Mouse (Mus musculus): ENCODE results near the gene Map4k3.
"Not testable (repeated sequence)": the region's sequence is repeated elsewhere in the genome, so short reads cannot be mapped to it uniquely, and the experiment has no call there.

The Map4k3 gene

GRCm38 (mm10) chr17:80728062-80728858, at the start of gene Map4k3:
TSS of gene Map4k3 (minus strand) at chr17:80728485.
- DNase-seq (ENCODE audit: low read depth, low spot score): peak; percentile 64

- DNase-seq (ENCODE audit: low read depth, low spot score): peak; percentile 84
These were observed 49.3 kb upstream of the Map4k3 start for GRCm38 (mm10) chr17:80777581-80777980.

- no peak for DNase-seq (ENCODE audit: low read depth, low spot score)
These were observed 47.0 kb upstream of the Map4k3 start for GRCm38 (mm10) chr17:80775178-80775788.

- DNase-seq (ENCODE audit: low read depth, low spot score): peak; percentile 98
These were observed 44.5 kb upstream of the Map4k3 start for GRCm38 (mm10) chr17:80772545-80773453.

GRCm38 (mm10) chr17:80770065-80770464, 41.8 kb upstream of the Map4k3 start:
- DNase-seq (ENCODE audit: low read depth, low spot score): no peak

- DNase-seq (ENCODE audit: low read depth, low spot score): peak; percentile 94
These were observed 36.9 kb upstream of the Map4k3 start for GRCm38 (mm10) chr17:80765204-80765603.

GRCm38 (mm10) chr17:80763065-80763681, 34.9 kb upstream of the Map4k3 start:
- DNase-seq (ENCODE audit: low read depth, low spot score): peak; percentile 37

GRCm38 (mm10) chr17:80762391-80763040, 34.2 kb upstream of the Map4k3 start:
- peak; percentile 74 for DNase-seq (ENCODE audit: low read depth, low spot score)

- peak; percentile 49 for DNase-seq (ENCODE audit: low read depth, low spot score)
These were observed 32.9 kb upstream of the Map4k3 start for GRCm38 (mm10) chr17:80761191-80761590.

GRCm38 (mm10) chr17:80760344-80761145, 32.3 kb upstream of the Map4k3 start:
- DNase-seq (ENCODE audit: low read depth, low spot score): no peak

- peak; percentile 64 for DNase-seq (ENCODE audit: low read depth, low spot score)
These were observed 27.8 kb upstream of the Map4k3 start for GRCm38 (mm10) chr17:80756043-80756442.

- DNase-seq (ENCODE audit: low read depth, low spot score): no peak
These were observed 27.0 kb upstream of the Map4k3 start for GRCm38 (mm10) chr17:80755076-80755871.

- no peak for DNase-seq (ENCODE audit: low read depth, low spot score)
These were observed 26.3 kb upstream of the Map4k3 start for GRCm38 (mm10) chr17:80754589-80754988.

- DNase-seq (ENCODE audit: low read depth, low spot score): peak; percentile 9
These were observed 24.2 kb upstream of the Map4k3 start for GRCm38 (mm10) chr17:80752466-80752865.

- DNase-seq (ENCODE audit: low read depth, low spot score): no peak
These were observed 11.1 kb upstream of the Map4k3 start for GRCm38 (mm10) chr17:80739421-80739820.

GRCm38 (mm10) chr17:80734700-80735099, 6.4 kb upstream of the Map4k3 start:
- no peak for DNase-seq (ENCODE audit: low read depth, low spot score)

GRCm38 (mm10) chr17:80733121-80733800, 5.0 kb upstream of the Map4k3 start:
- no peak for DNase-seq (ENCODE audit: low read depth, low spot score)

- no peak for DNase-seq (ENCODE audit: low read depth, low spot score)
These were observed 4.0 kb upstream of the Map4k3 start for GRCm38 (mm10) chr17:80732256-80732655.

- DNase-seq (ENCODE audit: low read depth, low spot score): not testable (repeated sequence)
These were observed 2.0 kb upstream of the Map4k3 start for GRCm38 (mm10) chr17:80730283-80730682.
